In the genomic region with DNA sequence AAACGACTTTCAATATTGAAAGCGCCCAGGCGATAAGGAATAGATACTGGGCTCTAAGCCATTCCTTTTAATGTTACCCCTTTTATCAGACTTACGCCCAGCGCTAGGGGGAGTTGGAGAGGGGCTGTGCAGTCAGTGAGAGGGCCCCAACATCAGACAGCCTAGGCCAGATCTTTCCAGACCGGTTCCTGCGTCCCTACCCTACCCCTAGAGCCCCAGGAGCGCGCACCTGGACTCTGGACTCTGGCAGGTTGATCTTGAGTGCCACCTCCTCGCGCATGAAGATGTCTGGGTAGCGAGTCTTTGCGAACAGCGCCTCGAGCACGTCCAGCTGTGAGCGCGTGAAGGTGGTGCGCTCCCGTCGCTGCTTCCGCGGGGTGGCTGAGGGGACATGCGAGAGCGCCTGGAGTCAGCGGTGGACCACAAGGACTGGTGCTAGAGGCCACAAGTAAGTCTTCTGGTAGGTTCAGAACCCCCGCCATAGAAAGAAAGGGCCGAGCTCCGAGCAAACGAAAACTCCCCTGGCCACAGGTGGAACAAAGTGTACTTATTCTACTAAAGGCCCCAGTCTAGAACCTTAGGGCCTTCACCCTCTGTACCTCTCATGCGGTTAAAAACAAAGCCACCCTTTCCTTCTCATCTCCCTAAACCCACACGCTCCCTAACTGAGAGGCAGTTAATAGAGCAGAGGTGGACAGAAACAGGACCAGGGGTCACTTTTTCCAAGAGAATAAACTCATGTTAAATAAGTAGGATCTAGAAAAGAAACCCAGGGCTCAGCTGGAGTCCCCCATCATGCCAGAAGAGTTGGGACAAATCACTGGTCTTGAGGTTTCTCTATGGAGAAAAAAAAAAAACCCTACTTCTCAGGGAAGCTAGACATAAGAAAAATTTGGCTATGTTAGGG, we compare ENCODE assay signal across 10 mouse cellular contexts. TPM values are rescaled to one million over a fixed set of nuclear protein-coding genes. Genes with fewer than 3 reads are reported as not detected.
A peak's percentile ranks its signal among the peaks of the same experiment; 100 is the strongest.
DNase-seq lines count a peak whose midpoint lies in the region; ATAC-seq lines count a peak whose summit lies in the region.
"Had no signal": no experiment of that assay in that cellular context is flagged by ENCODE, and none has a peak within 500 bp of the region (broad histone marks: within the 10 kb centered on the region; RNA-seq: fewer than 3 reads in every experiment).

No protein-coding gene starts in this region.

- DNase-seq in hindbrain, embryonic 10.5 days (ENCODE audit: low spot score) = peak; percentile 56
- DNase-seq in ES-CJ7 (ENCODE audit: low read depth, low spot score) = peak; percentile 78
- peak; percentile 74 for DNase-seq in forebrain, embryonic 11.5 days (ENCODE audit: low spot score)
- no peak for DNase-seq in Muller cell, postnatal 12 days (ENCODE audit: inconsistent ontology term)
- no peak for DNase-seq in spleen, postnatal 36 days (ENCODE audit: low spot score in 2 of 2)

- H3K4me2 ChIP-seq in hindbrain, embryonic 13.5 days = no peak overlapping the region
- H3K4me2 ChIP-seq in forebrain, embryonic 11.5 days (ENCODE audit: low read depth, low read length, severe bottlenecking) = peak overlapping the region; percentile 88
- H3K4me2 ChIP-seq in liver, embryonic 12.5 days = peak overlapping the region; percentile 10; the same call in 1 of the 2 replicates

- H3K4me1 ChIP-seq in hindbrain, embryonic 10.5 days (replicated peaks) = peaks cover 57% of the 10 kb centered on the region
- H3K4me1 ChIP-seq in hindbrain, embryonic 13.5 days (replicated peaks) = peaks cover 32% of the 10 kb centered on the region
- H3K4me1 ChIP-seq in forebrain, embryonic 11.5 days (replicated peaks; ENCODE audit: control insufficient read depth, insufficient read depth, low read length) = peaks cover 11% of the 10 kb centered on the region
- peaks cover 36% of the 10 kb centered on the region for H3K4me1 ChIP-seq in liver, embryonic 12.5 days

- H3K36me3 ChIP-seq in hindbrain, embryonic 10.5 days = no peaks in the 10 kb centered on the region
- no peaks in the 10 kb centered on the region for H3K36me3 ChIP-seq in hindbrain, embryonic 13.5 days
- peaks cover 4% of the 10 kb centered on the region; the same call in 1 of the 2 replicates for H3K36me3 ChIP-seq in forebrain, embryonic 11.5 days (ENCODE audit: control insufficient read depth, insufficient read depth, low read length)
- H3K36me3 ChIP-seq in liver, embryonic 12.5 days = no peaks in the 10 kb centered on the region

- H3K27me3 ChIP-seq in hindbrain, embryonic 10.5 days (ENCODE audit: insufficient read depth, poor library complexity, severe bottlenecking) = peaks cover 100% of the 10 kb centered on the region
- peaks cover 97% of the 10 kb centered on the region for H3K27me3 ChIP-seq in hindbrain, embryonic 13.5 days
- H3K27me3 ChIP-seq in forebrain, embryonic 11.5 days (ENCODE audit: control insufficient read depth, insufficient read depth, low read length) = peaks cover 17% of the 10 kb centered on the region
- H3K27me3 ChIP-seq in liver, embryonic 12.5 days (replicated peaks) = peaks cover 100% of the 10 kb centered on the region

- H3K9ac ChIP-seq in hindbrain, embryonic 13.5 days = no peak overlapping the region
- H3K9ac ChIP-seq in forebrain, embryonic 11.5 days (ENCODE audit: low read length) = peak overlapping the region; percentile 96
- H3K9ac ChIP-seq in liver, embryonic 12.5 days = no peak overlapping the region
- H3K9ac ChIP-seq: liver, embryonic 14.5 days had no signal

- no peaks in the 10 kb centered on the region for H3K9me3 ChIP-seq in hindbrain, embryonic 10.5 days
- no peaks in the 10 kb centered on the region for H3K9me3 ChIP-seq in hindbrain, embryonic 13.5 days
- H3K9me3 ChIP-seq in forebrain, embryonic 11.5 days (ENCODE audit: control insufficient read depth, low read length) = no peaks in the 10 kb centered on the region
- H3K9me3 ChIP-seq in liver, embryonic 12.5 days (replicated peaks) = no peaks in the 10 kb centered on the region

- H3K4me3 ChIP-seq in hindbrain, embryonic 10.5 days = peak overlapping the region; percentile 70
- no peak overlapping the region for H3K4me3 ChIP-seq in hindbrain, embryonic 13.5 days
- H3K4me3 ChIP-seq in forebrain, embryonic 11.5 days (ENCODE audit: low read depth, low read length) = peak overlapping the region; percentile 89
- H3K4me3 ChIP-seq in liver, embryonic 12.5 days = 0 out of 2 replicates have a peak overlapping the region, but pooled peaks have one; percentile 1
- H3K4me3 ChIP-seq: erythroblast, embryonic 14.5 days had no signal

- ATAC-seq in hindbrain, embryonic 13.5 days (ENCODE audit: low FRiP score) = no peak
- no peak for ATAC-seq in forebrain, embryonic 11.5 days (replicated peaks; ENCODE audit: low FRiP score)
- ATAC-seq in liver, embryonic 12.5 days = no peak
- no peak for ATAC-seq in cerebellum, adult (ENCODE audit: insufficient number of reproducible peaks, low FRiP score, low TSS enrichment)

- 4% methylated on average over 32 of the region's 32 CpGs for WGBS in hindbrain, embryonic 10.5 days
- 4% methylated on average over 32 of the region's 32 CpGs for WGBS in hindbrain, embryonic 13.5 days
- 4% methylated on average over 32 of the region's 32 CpGs for WGBS in forebrain, embryonic 11.5 days
- 5% methylated on average over 32 of the region's 32 CpGs for WGBS in liver, embryonic 12.5 days (ENCODE audit: insufficient replicate concordance)

- H3K27ac ChIP-seq in hindbrain, embryonic 10.5 days = no peak overlapping the region
- H3K27ac ChIP-seq in hindbrain, embryonic 13.5 days = no peak overlapping the region
- H3K27ac ChIP-seq in forebrain, embryonic 11.5 days (ENCODE audit: low read depth, low read length) = peak overlapping the region; percentile 85
- no peak overlapping the region for H3K27ac ChIP-seq in liver, embryonic 12.5 days
- H3K27ac ChIP-seq: liver, embryonic 14.5 days had no signal

RNA-seq across cellular contexts. Expression of gene Otx1, which starts 4.3 kb away (rescaled TPM):
- polyA plus RNA-seq in hindbrain, embryonic 10.5 days (2016; fragmentation: Nextera tagmentation; extraction: Ambion mirVana) = 2.9 and 5.3 TPM in 2 replicates
- 1.6 and 2.1 TPM in 2 replicates for polyA plus RNA-seq in hindbrain, embryonic 13.5 days (2015; fragmentation: Nextera tagmentation; extraction: Ambion mirVana)
- 45.6 and 46.4 TPM in 2 replicates for polyA plus RNA-seq in forebrain, embryonic 11.5 days (2014; fragmentation: Nextera tagmentation; extraction: Ambion mirVana)
- not detected in 2 replicates for polyA plus RNA-seq in liver, embryonic 12.5 days (2016; fragmentation: Nextera tagmentation; extraction: Ambion mirVana)
- polyA plus RNA-seq: erythroblast, embryonic 14.5 days; liver, embryonic 14.5 days had no signal

Comparison
In these comparisons a context has a peak if more than half of its experiments do, and no peak if none do; other contexts are left out.
1. DNase-seq: peak in hindbrain, embryonic 10.5 days (single experiment), ES-CJ7 (single experiment) and forebrain, embryonic 11.5 days (single experiment); none in Muller cell, postnatal 12 days (single experiment) and spleen, postnatal 36 days (0 of 2).